Mouse (Mus musculus) heart, embryonic 16.5 days (tissue): ENCODE data around the gene Nlrc3. TPM values are rescaled to one million over a fixed set of nuclear protein-coding genes. Genes with fewer than 3 reads are reported as not detected.

Source experiments
- ATAC-seq: fragments of 200-750 bp; cut with Nextera tagmentation; replicated peaks from 2 replicates; pipeline ENCODE4 v1.8.0; 2017; ENCODE audit warnings: moderate number of reproducible peaks; ENCODE audit not compliant: insufficient read depth, low FRiP score; ENCODE audit errors: extremely low read depth
- H3K27ac ChIP-seq: fragments of 300-500 bp; sonication (generic); 2 replicates; pipeline ENCODE4 v1.5.1; 2014; ENCODE audit warnings: mild to moderate bottlenecking, low read length, control low read depth, moderate library complexity
- H3K27me3 ChIP-seq: fragments of 300-500 bp; sonication (generic); 2 replicates; pipeline ENCODE4 v1.6.1; 2014; ENCODE audit warnings: low read length, mixed read lengths; ENCODE audit not compliant: control insufficient read depth, insufficient read depth
- H3K36me3 ChIP-seq: fragments of 300-500 bp; sonication (generic); 2 replicates; pipeline ENCODE4 v1.6.1; 2014; ENCODE audit not compliant: control insufficient read depth, insufficient read depth
- H3K4me1 ChIP-seq: fragments of 300-500 bp; sonication (generic); 2 replicates; pipeline ENCODE4 v1.6.1; 2014; ENCODE audit warnings: low read length, mixed read lengths; ENCODE audit not compliant: control insufficient read depth, insufficient read depth
- H3K4me2 ChIP-seq: fragments of 300-500 bp; sonication (generic); 2 replicates; pipeline ENCODE4 v1.6.1; 2014; ENCODE audit warnings: low read depth, mild to moderate bottlenecking, control low read depth, low read length
- H3K4me3 ChIP-seq: fragments of 300-500 bp; sonication (generic); 2 replicates; pipeline ENCODE4 v1.5.1; 2014; ENCODE audit warnings: mild to moderate bottlenecking, control low read depth, low read length
- H3K9ac ChIP-seq: fragments of 300-500 bp; sonication (generic); 2 replicates; pipeline ENCODE4 v1.6.1; 2014; ENCODE audit warnings: low read length, control low read depth
- H3K9me3 ChIP-seq: fragments of 300-500 bp; sonication (generic); replicated peaks from 2 replicates; pipeline ENCODE4 v1.6.1; 2016; ENCODE audit warnings: low read length; ENCODE audit not compliant: control insufficient read depth
- WGBS: fragments of 180-500 bp; shearing (Covaris S2); extraction: QIAGEN DNeasy Blood & Tissue Kit; methylation state at CpG from one replicate; pipeline ENCODE4 v1.1.7; 2014; 5-methylcytosine and 5-hydroxymethylcytosine counted together
- microRNA-seq: library from miRNA; unstranded; fragments of <30 nt; microRNA quantifications from one replicate; pipeline ENCODE4, GENCODE M21; 2017
- polyA plus RNA-seq: library from polyadenylated mRNA; unstranded; fragments of >200 nt; fragmentation: Nextera tagmentation; extraction: Ambion mirVana; gene quantifications from 2 replicates; pipeline ENCODE4 v1.2.1, GENCODE M21; 2015

Nlrc3 gene
- polyA plus RNA-seq, 1 experiment from 2014 or later = 2.5 TPM

GRCm38 (mm10) chr16:3909118-3909517, 67.3 kb downstream of the Nlrc3 start:
- peak overlapping the region; percentile 84 for H3K4me2 ChIP-seq
- H3K36me3 ChIP-seq = peaks cover 23% of the 10 kb centered on the region
- ATAC-seq = no peak
- H3K9me3 ChIP-seq = no peaks in the 10 kb centered on the region
- H3K27me3 ChIP-seq = no peaks in the 10 kb centered on the region
- peaks cover 5% of the 10 kb centered on the region for H3K4me1 ChIP-seq
- peak overlapping the region; percentile 84 for H3K4me3 ChIP-seq
- peak overlapping the region; percentile 88 for H3K9ac ChIP-seq
- WGBS = 6% methylated on average over 20 of the region's 20 CpGs
- H3K27ac ChIP-seq = peak overlapping the region; percentile 75

DNA sequence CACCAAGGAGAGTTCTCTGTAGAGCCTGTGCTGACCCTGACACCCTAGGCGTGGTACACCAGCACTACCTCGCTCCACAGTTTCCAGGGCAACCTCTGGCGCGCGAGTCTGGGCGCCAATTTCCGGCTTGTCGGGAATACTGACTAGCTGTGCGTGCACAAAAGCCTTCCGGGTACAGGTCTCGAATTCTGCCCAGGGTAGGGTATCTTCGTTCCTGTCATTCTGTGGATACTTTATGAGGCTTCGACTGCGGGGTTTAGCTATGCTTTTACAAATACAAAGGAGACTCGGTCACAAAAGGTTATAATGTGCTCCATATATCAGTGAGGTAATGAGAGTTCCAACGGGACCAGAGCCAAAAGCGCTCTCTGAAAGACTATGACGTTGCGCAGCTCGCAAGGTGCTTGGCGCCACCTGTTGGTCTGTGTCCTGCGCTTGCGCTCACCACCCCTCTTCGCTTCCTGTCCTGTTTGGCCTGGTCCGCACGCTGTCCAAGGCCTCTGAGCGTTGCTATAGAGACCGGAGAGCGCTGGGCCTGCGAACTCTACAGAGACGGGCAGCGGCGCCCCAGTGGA, 67.8 kb downstream of the Nlrc3 start, which contains the start of the genes 1700037C18Rik and Cluap1:
Gene 1700037C18Rik (minus strand): TSS at position 153 of the 575 bp plus-strand sequence.
Gene Cluap1 (plus strand): TSS at position 265 of the 575 bp plus-strand sequence.
- peaks cover 21% of the 10 kb centered on the region for H3K36me3 ChIP-seq
- H3K4me2 ChIP-seq = peak within 1 kb of the TSS; percentile 84
- no peaks in the 10 kb centered on the region for H3K9me3 ChIP-seq
- whole genome bisulfite sequencing = 0% methylated on average over 33 of the region's 33 CpGs
- H3K4me3 ChIP-seq = peak within 1 kb of the TSS; percentile 84
- H3K4me1 ChIP-seq = peaks cover 5% of the 10 kb centered on the region
- peak within 1 kb of the TSS; percentile 75 for H3K27ac ChIP-seq
- peak within 1 kb of the TSS; percentile 88 for H3K9ac ChIP-seq
- no peaks in the 10 kb centered on the region for H3K27me3 ChIP-seq
- peak; percentile 97 for ATAC-seq

DNA sequence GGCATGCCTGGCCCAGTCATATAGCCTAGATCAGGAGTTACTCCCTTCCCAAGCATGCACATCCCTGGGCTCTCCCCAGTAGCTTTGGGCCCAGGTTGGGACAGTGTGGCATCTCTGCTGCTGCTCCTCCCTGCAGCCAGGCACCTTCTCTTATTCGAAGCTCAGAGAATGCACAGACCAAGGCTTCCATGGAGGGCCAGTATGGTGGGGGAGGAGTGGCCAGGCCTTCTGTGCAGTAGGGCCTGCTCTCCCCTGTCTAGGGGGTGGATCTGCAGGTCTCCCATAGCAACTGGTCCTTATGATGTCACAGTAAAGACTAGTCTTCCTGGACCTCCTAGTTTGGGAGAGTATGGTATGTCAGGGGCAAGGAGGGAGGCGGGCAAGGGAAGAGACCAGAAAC, 69.0 kb downstream of the Nlrc3 start:
- WGBS = 68% methylated on average over 2 of the region's 2 CpGs
- H3K4me2 ChIP-seq = no peak overlapping the region
- H3K4me1 ChIP-seq = peaks cover 5% of the 10 kb centered on the region
- H3K36me3 ChIP-seq = peaks cover 9% of the 10 kb centered on the region
- no peak overlapping the region for H3K9ac ChIP-seq
- no peak for ATAC-seq
- no peak overlapping the region for H3K27ac ChIP-seq
- no peak overlapping the region for H3K4me3 ChIP-seq
- H3K9me3 ChIP-seq = no peaks in the 10 kb centered on the region
- no peaks in the 10 kb centered on the region for H3K27me3 ChIP-seq

DNA sequence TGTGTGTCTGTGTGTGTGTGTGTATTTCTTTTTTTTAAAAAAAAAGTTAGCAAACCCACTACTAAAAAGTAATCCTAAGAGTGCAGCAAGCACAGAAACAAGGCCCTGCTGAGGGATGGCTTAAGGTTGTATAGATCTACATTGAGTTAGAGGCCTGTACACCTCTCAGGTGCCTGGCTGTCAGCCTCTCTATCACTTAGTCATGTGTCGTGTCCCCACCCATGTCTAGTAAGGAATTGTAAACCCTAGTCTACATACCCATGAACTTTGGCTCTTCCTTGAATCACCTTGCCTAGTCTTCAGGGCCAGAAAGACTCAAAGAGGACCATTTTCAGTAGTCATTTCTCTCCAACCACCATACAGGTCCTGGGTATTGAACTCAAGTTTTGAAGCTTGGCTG, 79.9 kb downstream of the Nlrc3 start:
- no peak overlapping the region for H3K27ac ChIP-seq
- H3K27me3 ChIP-seq = no peaks in the 10 kb centered on the region
- H3K9ac ChIP-seq = no peak overlapping the region
- WGBS = 85% methylated on average over 1 of the region's 1 CpGs
- peaks cover 16% of the 10 kb centered on the region for H3K4me1 ChIP-seq
- peaks cover 25% of the 10 kb centered on the region for H3K36me3 ChIP-seq
- H3K4me3 ChIP-seq = no peak overlapping the region
- no peaks in the 10 kb centered on the region for H3K9me3 ChIP-seq
- no peak overlapping the region for H3K4me2 ChIP-seq
- ATAC-seq = no peak

GRCm38 (mm10) chr16:3896046-3896445, 80.4 kb downstream of the Nlrc3 start:
- Histone ChIP-seq H3K4me2 (no peak overlapping the region), H3K27me3 (no peaks in the 10 kb centered on the region), H3K4me3 (no peak overlapping the region), H3K9me3 (no peaks in the 10 kb centered on the region), H3K27ac (no peak overlapping the region), H3K36me3 (peaks cover 22% of the 10 kb centered on the region), H3K9ac (no peak overlapping the region), H3K4me1 (peaks cover 16% of the 10 kb centered on the region)
- no peak for ATAC-seq
- WGBS = 80% methylated on average over 6 of the region's 6 CpGs

- peaks cover 20% of the 10 kb centered on the region for H3K36me3 ChIP-seq
- 64% methylated on average over 9 of the region's 9 CpGs for WGBS
- peak; percentile 56; the same call in 1 of the 2 replicates for ATAC-seq
- H3K4me2 ChIP-seq = peak overlapping the region; percentile 22
- H3K4me3 ChIP-seq = no peak overlapping the region
- H3K27ac ChIP-seq = peak overlapping the region; percentile 80
- no peaks in the 10 kb centered on the region for H3K27me3 ChIP-seq
- no peaks in the 10 kb centered on the region for H3K9me3 ChIP-seq
- no peak overlapping the region for H3K9ac ChIP-seq
- peaks cover 16% of the 10 kb centered on the region for H3K4me1 ChIP-seq
Observed at GRCm38 (mm10) chr16:3895173-3895792, 81.1 kb downstream of the Nlrc3 start.

Small RNA genes lying within 50 kb of the gene (microRNA-seq; reads per million reads assigned to microRNA genes)
- gene Gm23493 = not detected

Other genes with a start within 250 kb of the Nlrc3 start
- gene Zfp263, start 232.5 kb downstream of the Nlrc3 start, polyA plus RNA-seq = 32.4 and 33.8 TPM in 2 replicates
- not detected in 2 replicates for gene Olfr15, start 145.8 kb downstream of the Nlrc3 start, polyA plus RNA-seq
- gene Zfp174, start 129.4 kb downstream of the Nlrc3 start, polyA plus RNA-seq = 0.85 and 0.90 TPM in 2 replicates
- 37.1 and 40.0 TPM in 2 replicates for gene Naa60, start 104.3 kb downstream of the Nlrc3 start, polyA plus RNA-seq
- gene Zfp597, start 92.1 kb downstream of the Nlrc3 start, polyA plus RNA-seq = 6.1 TPM in 2 replicates
- gene Gm20695, start 92.0 kb downstream of the Nlrc3 start, polyA plus RNA-seq = 0.26 and 0.31 TPM in 2 replicates
- gene 1700037C18Rik, start 67.9 kb downstream of the Nlrc3 start, polyA plus RNA-seq = 9.7 and 10.0 TPM in 2 replicates
- 15.6 and 16.4 TPM in 2 replicates for gene Cluap1, start 67.8 kb downstream of the Nlrc3 start, polyA plus RNA-seq
- gene Slx4, start 27.1 kb upstream of the Nlrc3 start, polyA plus RNA-seq = 8.8 and 8.9 TPM in 2 replicates
- 3.5 and 4.6 TPM in 2 replicates for gene Dnase1, start 60.3 kb upstream of the Nlrc3 start, polyA plus RNA-seq
- 128 and 142 TPM in 2 replicates for gene Trap1, start 101.2 kb upstream of the Nlrc3 start, polyA plus RNA-seq
- gene Crebbp, start 237.4 kb upstream of the Nlrc3 start, polyA plus RNA-seq = 19.0 and 20.6 TPM in 2 replicates